Mouse (Mus musculus): ENCODE measurements around the gene Hps4.

- TF ChIP-seq CTCF (IDR thresholded peaks at IDR 0.05; ENCODE audit: low read depth, low read length) (no peak), POLR2A (IDR thresholded peaks at IDR 0.05; ENCODE audit: borderline replicate concordance, low read depth, low read length) (no peak)
These were observed 63.1 kb downstream of the Hps4 start for GRCm38 (mm10) chr5:112406017-112406416.

Measured in bone marrow macrophage, adult 2 months (primary cell).